ENCODE assay signal across 8 mouse cellular contexts in genomic region chr11:107794103-107794493, GRCm38 (mm10). TPM values are rescaled to one million over a fixed set of nuclear protein-coding genes. Genes with fewer than 3 reads are reported as not detected.
DNase-seq lines count a peak whose midpoint lies in the region; ATAC-seq and TF ChIP-seq lines count a peak whose summit lies in the region.

No protein-coding gene starts in this region.

- no peak for TF ChIP-seq POLR2A in heart, adult 2 months (IDR thresholded peaks at IDR 0.05; ENCODE audit: insufficient read depth, low read depth, low read length)

- no peaks in the 10 kb centered on the region for H3K36me3 ChIP-seq in heart, adult 2 months (ENCODE audit: control insufficient read depth, insufficient read depth, low read length)
- H3K36me3 ChIP-seq in forebrain, embryonic 10.5 days (replicated peaks) = peaks cover 17% of the 10 kb centered on the region
- H3K36me3 ChIP-seq in neural tube, embryonic 11.5 days (ENCODE audit: control insufficient read depth, insufficient read depth, low read length) = no peaks in the 10 kb centered on the region

- H3K9ac ChIP-seq in heart, adult 2 months (ENCODE audit: low read depth, low read length) = no peak overlapping the region
- H3K9ac ChIP-seq in neural tube, embryonic 11.5 days (ENCODE audit: low read length) = peak overlapping the region; percentile 81

- no peaks in the 10 kb centered on the region for H3K79me2 ChIP-seq in heart, adult 2 months (replicated peaks; ENCODE audit: control insufficient read depth, insufficient read depth, low read length)

- H3K4me1 ChIP-seq in heart, adult 2 months (ENCODE audit: control insufficient read depth, insufficient read depth, low read length) = no peaks in the 10 kb centered on the region
- H3K4me1 ChIP-seq in forebrain, embryonic 10.5 days = peaks cover 71% of the 10 kb centered on the region
- peaks cover 15% of the 10 kb centered on the region for H3K4me1 ChIP-seq in neural tube, embryonic 11.5 days (ENCODE audit: control insufficient read depth, insufficient read depth, low read length)

- WGBS in heart, adult 2 months = 2% methylated on average over 41 of the region's 41 CpGs
- whole genome bisulfite sequencing in forebrain, embryonic 10.5 days = under 1% methylated on average over 41 of the region's 41 CpGs
- WGBS in neural tube, embryonic 11.5 days = 1% methylated on average over 32 of the region's 41 CpGs

- peak overlapping the region; percentile 88 for H3K4me2 ChIP-seq in neural tube, embryonic 11.5 days (ENCODE audit: low read depth)

- TF ChIP-seq CTCF in heart, adult 2 months (IDR thresholded peaks at IDR 0.05) = no peak

- intact Hi-C loops in heart, adult 2 months (cut with DNase I) = no loop called here

- peak overlapping the region; percentile 40 for H3K4me3 ChIP-seq in heart, adult 2 months
- H3K4me3 ChIP-seq in forebrain, embryonic 10.5 days = peak overlapping the region; percentile 82
- peak overlapping the region; percentile 83 for H3K4me3 ChIP-seq in neural tube, embryonic 11.5 days (ENCODE audit: low read depth, low read length)

- H3K27me3 ChIP-seq in heart, adult 2 months (ENCODE audit: control insufficient read depth, insufficient read depth, low read length) = peaks cover 10% of the 10 kb centered on the region
- H3K27me3 ChIP-seq in forebrain, embryonic 10.5 days (ENCODE audit: poor library complexity, severe bottlenecking) = peaks cover 74% of the 10 kb centered on the region
- H3K27me3 ChIP-seq in neural tube, embryonic 11.5 days (ENCODE audit: control insufficient read depth, insufficient read depth, low read length) = peaks cover 9% of the 10 kb centered on the region; the same call in 1 of the 2 replicates

- TF ChIP-seq EP300 in heart, adult 2 months (IDR thresholded peaks at IDR 0.05; ENCODE audit: insufficient read depth, low read depth, low read length) = no peak

- ATAC-seq in neural tube, embryonic 11.5 days (ENCODE audit: insufficient read depth, low FRiP score, low TSS enrichment) = peak; percentile 56

- H3K27ac ChIP-seq in heart, adult 2 months = no peak overlapping the region
- peak overlapping the region; percentile 93 for H3K27ac ChIP-seq in forebrain, embryonic 10.5 days
- H3K27ac ChIP-seq in neural tube, embryonic 11.5 days (ENCODE audit: low read depth, low read length) = peak overlapping the region; percentile 89

- DNase-seq in heart, adult 2 months = no peak
- DNase-seq in heart, adult 9 months (ENCODE audit: low spot score in 2 of 2) = no peak
- peak; percentile 18 for DNase-seq in ES-CJ7 (ENCODE audit: low read depth, low spot score)
- peak; percentile 63 for DNase-seq in forebrain, embryonic 10.5 days (ENCODE audit: extremely low spot score, low spot score)
- DNase-seq in kidney, postnatal 10 days = peak; percentile 62
- DNase-seq in neural tube, embryonic 11.5 days (ENCODE audit: low spot score) = peak; percentile 61
- DNase-seq in T-cell, adult 2 months (ENCODE audit: low spot score) = no peak
- no peak for DNase-seq in urinary bladder, adult 2 months (ENCODE audit: low spot score)

- no peaks in the 10 kb centered on the region for H3K9me3 ChIP-seq in forebrain, embryonic 10.5 days
- H3K9me3 ChIP-seq in neural tube, embryonic 11.5 days (ENCODE audit: control insufficient read depth, low read length) = no peaks in the 10 kb centered on the region

RNA-seq across cellular contexts. Expression of gene Cacng4, which starts 0.3 kb away (rescaled TPM):
- total RNA-seq in heart, adult 2 months (2021) = not detected
- 0.18 TPM in 1 of 2 replicates, not detected in the other for polyA plus RNA-seq in heart, adult 2 months (2012; rRNA removed)
- 6.3 and 7.0 TPM in 2 replicates for polyA plus RNA-seq in forebrain, embryonic 10.5 days (2016; fragmentation: Nextera tagmentation; extraction: Ambion mirVana)
- 25.6 and 30.0 TPM in 2 replicates for polyA plus RNA-seq in neural tube, embryonic 11.5 days (2014; fragmentation: Nextera tagmentation; extraction: Ambion mirVana)
- 0.38 and 0.45 TPM in 2 replicates for polyA plus RNA-seq in urinary bladder, adult 2 months (2012; rRNA removed)

Comparison
In these comparisons a context has a peak if more than half of its experiments do, and no peak if none do; other contexts are left out.
1. DNase-seq: peak in ES-CJ7 (single experiment), forebrain, embryonic 10.5 days (single experiment), kidney, postnatal 10 days (single experiment) and neural tube, embryonic 11.5 days (single experiment); none in heart, adult 2 months (0 of 2), heart, adult 9 months (0 of 2), T-cell, adult 2 months (single experiment) and urinary bladder, adult 2 months (single experiment).
2. Peak in every context shown above with its lines, with median percentiles within 50 percentile points of each other: H3K4me3 ChIP-seq.